Mouse (Mus musculus) frontal cortex, postnatal 25 days (tissue): ENCODE measurements around the gene Lag3.
"Not testable (repeated sequence)": the region's sequence is repeated elsewhere in the genome, so short reads cannot be mapped to it uniquely, and the experiment has no call there.

Experiments
- DNase-seq, 2 experiments: peaks; one replicate each; pipeline ENCODE4 v3.0.0; 2022; ENCODE audit warnings: low spot score in 2 of 2

Gene Lag3

DNA sequence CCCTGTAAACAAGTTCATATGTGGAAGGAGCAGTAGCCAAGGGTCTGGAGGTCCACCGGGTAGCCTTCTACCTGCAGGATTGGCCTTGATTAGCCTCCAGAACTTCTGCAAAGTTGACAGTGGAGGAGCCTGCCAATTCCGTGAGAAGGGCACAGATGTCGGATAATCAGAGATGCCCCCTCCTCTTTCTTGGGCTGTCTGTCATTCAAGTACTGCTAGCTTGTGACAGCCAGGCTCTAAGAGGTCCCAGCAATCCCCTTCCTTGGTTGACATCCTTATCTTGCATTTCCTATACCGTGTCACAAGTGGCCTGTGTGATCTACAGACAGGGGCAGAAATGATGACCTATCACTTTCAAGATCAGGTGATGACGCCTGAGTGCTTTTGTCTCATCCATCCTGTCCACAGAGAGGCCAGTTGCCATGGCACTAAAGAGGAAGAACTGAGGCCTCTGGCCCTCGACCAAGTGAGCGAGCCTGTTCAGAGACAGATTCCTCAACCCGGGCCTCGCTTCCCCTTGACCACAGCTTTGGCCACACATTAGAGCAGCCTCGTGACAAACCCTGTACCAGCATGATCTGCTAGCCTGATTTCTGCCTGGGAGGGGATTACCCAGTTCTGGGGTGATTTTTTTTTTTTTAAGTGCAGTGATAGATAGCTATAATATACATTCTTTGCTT is 10.6 kb downstream of the Lag3 start:
- peak in 1 of 2 experiments; percentile 23 for DNase-seq

DNA sequence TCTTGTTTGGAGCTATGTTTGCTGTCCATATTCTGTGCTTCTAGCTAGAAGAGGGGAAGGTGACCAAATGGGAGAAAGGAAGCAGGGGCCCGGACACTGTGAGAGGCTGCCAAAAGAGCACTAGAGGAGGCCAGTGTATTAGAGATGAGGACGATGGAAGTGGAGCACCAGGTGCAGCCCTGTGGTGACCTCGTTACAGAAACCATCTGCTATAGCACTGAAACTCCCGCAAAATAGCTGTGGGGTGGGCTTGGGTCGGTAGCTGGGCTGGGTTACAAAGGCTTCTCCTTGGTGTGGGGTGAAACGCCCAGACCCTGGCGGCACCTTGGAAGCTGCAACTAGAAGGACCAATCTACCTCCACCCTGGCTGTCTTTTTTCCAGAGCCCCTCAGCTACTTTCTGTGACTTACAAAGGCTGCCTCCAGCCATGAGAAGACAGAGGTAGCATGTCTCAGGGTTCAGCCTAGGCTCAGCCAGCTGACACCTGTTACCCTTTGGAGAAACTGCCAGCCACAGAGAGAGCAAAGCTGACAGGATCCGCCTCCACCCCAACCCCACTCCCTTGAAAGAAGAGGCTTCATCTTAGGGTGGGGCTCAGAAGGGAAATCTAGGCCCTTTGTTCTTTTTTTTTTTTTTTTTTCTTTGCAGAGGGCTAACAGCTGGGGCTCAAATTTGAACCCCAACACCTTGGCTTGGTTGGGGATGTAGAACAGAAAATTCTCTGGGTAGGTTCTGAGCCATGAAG is 11.3 kb downstream of the Lag3 start:
- DNase-seq = no peak

DNA sequence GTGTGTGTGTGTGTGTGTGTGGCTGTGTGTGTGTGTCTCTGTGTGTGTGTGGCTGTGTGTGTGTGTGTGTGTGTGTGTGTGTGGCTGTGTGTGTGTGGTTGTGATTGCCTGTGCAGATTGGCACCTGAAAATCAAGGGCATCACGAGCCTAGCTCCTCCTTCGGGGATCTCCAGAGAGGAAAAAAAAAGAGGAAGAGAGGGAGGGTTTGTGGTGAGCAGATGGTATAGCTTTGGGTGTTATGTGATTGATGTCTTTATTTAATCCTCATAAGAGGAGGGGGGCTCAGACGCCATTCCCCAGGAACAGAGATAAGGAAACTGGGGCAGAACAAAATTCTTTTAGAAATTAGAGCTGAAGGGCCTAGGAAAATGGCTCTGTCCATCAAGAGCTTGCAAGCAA is 13.1 kb downstream of the Lag3 start:
- no peak for DNase-seq

DNA sequence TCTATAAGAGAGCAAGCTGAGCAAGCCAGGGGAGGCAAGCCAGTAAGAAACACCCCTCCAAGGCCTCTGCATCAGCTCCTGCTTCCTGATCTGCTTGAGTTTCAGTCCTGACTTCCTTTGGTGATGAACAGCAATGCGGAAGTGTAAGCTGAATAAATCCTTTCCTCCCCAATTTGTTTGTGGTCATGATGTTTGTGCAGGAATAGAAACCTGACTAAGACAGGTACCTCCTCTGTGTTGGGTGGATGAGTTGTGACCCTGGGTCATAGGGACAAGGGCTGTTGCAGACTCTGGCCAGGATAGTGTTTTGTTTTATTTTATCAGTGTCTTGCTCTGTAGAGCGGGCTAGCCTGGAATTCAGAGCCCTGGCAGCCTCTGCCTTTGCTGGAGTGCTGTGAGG is 17.4 kb downstream of the Lag3 start:
- DNase-seq = not testable (repeated sequence)

DNA sequence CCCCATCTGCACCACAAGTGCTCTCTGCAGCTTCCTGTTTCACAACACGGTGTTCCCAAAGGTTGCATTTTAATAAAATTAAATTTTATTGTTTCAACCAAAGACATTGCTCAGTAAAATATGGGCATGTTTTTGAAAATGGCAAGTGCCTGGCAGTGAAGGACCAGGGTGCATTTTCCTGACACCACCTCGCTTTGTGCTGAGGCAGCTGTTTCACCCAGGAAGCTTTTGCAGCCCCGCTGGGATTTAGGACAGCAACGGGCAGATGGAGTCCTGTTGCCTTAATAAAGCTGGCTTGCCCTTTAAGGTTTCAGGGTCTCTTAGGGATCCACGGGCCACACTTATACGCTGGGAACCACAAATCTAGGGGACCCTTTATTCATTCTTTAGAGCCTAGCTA is 20.5 kb downstream of the Lag3 start:
- no peak for DNase-seq

DNA sequence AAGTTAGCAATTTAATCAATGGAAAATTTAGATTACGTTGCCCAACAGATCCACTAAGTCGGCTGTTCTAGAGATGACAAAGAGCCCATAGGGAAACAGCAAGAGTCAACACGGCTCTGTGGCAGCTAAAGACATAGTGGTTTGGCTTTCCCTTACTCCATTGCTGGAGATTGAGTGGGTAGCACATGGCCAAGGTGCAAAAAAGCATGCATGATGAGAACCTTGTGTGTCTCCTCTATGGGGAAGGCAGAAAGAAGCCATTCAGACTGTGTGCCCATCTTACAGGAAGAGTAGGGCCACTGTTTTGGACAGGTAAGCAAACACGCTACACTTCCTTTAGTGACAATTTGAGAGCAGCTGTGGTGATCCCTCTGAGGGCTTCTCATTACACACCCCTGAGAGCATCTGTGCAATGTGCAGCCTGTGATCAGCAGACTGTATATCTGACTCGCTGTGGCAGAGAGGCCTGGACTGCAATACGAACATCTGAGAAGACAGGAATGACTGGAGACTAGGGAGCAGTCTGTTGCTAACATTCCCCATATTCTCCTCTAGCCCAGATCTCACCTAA is 22.9 kb downstream of the Lag3 start:
- no peak for DNase-seq

DNA sequence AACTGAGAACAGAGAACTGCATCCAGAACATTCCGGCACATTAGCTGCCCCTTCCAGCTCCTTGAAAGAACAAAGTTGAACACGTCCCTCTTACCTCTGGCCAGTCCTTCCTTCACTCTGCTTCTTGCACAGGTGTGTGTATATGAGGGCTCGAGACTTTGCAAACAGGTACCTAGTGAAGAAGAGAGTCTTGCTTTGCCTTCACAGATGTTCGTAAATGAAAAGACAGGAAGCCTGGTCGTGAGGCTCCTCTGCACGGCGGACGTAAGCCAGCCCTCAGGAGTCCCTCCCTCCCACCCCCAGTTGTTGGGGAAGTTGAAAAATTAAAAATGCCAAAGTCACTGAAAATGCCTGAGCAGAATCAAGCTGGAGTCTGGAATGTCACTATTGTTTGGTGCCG is 23.5 kb downstream of the Lag3 start, which contains the start of gene Cd4:
TSS of gene Cd4 (minus strand) at position 236 of the 400 bp plus-strand sequence.
- DNase-seq = no peak

DNA sequence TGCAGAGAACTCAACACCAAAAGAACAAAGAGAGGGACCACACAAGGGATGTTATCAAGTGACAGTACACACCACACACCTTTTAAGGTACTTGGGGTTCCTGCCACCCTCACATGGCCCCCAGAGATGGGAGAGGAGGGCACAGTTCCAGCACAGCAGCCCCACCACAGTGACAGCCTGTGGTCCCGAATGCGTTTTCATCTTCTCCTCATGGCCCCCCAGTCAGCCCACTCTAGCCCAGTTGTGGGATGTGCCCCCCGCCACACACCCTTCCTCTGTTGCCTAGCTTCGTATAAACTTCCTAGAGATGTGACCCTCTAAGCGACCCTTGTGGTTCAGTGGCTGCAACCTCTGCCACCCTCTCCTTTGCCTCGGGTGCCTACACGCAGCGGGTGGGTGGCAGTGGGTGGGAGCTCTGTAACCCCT is 25.5 kb downstream of the Lag3 start:
- no peak for DNase-seq

DNA sequence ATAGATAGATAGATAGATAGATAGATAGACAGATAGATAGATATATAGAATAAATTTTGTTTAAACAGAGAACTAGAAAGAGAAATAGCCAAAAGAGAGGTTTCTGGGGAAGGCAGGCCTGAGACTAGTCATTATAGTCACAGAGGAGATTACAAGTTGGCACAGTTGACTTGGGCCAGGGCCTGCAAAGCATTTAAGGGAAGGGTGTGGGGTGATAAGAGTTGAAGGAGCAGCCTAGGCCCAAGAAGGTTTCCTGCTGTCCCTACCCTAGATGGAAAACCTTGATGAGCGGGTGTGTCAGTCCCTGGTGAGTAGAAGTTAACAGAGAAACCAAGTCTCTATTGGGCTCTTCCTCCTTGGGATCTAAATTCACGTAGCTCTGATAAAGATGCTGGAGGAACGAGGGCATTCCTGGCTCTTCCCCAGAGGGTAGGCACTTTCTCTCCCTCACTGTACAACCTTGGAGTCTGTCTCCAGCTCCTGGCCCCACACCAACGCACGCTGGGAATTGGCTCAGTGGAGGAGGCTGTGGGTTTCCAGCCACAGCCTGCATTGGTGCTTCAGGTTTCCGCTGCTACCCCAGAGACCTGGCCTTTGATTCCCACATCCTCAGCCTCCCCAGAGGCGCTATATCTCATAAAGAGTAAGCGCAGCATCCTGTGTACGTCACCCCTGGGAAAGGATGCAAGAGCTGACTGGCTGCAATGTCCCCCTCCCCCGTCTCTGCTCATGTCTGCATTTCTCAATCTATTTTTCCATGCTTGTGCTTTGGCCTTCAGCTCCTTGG is 26.6 kb downstream of the Lag3 start:
- no peak for DNase-seq

DNA sequence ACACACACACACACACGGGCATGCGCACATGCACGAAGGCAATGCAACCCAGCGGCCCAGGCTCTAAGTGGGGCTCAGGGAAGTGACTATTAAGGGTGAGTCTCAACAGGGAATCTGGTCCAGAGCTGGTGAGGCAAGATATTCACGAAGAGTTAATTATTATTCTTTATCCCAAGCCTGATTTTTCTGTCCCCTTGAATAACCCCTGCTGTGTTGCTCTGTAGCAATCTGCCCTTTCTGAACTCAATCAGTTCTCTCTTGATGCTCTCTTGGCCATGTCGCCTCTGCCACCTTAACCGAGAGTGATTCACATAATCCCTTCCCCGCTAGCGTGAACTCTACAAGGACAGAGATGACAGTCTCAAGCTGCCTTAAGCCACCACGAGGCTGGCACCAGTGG is 28.2 kb downstream of the Lag3 start:
- no peak for DNase-seq

DNA sequence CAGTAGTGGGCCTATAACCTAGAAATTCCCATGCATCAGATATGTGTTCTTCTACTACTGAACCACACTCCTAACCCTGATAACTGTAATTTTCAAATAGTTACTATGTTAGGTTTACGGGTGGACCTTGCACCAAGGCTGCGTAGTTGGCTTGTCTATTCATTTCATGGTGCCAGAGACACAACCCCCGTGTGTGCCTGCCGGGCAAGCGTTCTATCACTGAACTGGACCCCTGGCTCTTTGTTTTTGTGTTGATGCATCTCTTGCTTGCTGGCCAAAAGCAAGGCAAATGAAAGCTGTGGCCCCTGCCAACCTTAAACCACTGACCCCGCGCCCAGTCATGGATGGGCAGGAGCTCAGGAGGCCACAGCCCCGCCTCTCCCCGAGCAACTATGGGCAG is 29.7 kb downstream of the Lag3 start:
- DNase-seq = no peak

DNA sequence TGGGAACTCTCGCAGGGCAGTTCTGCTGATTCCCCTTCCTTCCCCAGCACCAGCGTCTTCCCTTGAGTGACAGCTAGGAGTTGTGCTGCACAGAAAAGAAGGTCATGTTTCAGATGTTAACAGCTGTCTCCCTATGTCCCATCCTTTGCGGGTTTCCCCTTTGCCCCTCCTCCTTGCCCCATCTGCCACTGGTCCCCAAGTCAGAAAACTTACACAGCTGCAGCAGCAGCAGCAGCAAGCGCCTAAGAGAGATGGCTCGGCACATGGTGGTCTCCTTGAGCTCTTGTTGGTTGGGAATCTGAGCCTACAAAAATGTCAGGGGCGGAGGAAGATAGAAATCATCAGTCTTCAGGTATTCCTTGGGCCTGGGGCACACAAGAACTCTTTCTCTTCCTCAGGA is 32.1 kb downstream of the Lag3 start:
- no peak for DNase-seq

DNA sequence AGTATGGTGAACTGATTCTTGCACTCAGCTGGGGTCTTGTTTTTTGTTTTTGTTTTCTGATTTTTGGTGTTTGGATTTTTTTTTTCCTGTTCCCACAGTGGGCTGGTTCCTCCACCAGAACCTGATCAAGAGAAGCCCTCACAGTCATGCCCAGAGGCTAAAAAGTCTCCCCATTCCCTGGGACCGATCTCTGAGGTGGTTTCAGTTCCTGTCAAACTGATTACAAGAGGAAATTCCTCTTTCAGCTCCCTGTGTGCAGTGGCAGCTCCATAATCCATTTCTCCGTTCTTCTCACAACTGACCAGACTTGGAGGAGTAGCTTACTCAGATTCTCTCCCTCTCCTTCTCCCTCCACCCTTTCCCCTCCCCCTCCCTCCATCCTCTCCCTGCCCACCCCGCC is 37.2 kb downstream of the Lag3 start:
- DNase-seq = no peak

DNA sequence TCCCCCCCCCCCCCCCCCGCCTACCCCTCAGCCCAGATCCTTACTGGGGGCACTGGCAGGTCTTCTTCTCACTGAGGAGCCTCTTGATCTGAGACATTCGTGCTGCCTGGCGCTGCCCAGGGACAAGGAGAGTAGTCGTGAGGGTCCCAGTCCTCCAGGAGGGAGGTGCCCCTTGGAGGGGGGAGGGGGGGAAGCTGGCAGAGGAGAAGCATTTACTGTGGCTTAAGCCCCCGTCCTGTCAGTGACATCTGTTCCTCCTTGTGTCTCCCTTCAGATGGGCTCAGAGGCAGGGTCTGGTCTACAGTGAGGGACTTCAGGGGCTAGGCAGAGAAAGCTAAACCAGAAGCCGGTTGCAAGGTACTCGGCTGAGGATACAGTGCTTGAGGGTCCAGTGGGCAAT is 44.9 kb downstream of the Lag3 start:
- DNase-seq = no peak

DNA sequence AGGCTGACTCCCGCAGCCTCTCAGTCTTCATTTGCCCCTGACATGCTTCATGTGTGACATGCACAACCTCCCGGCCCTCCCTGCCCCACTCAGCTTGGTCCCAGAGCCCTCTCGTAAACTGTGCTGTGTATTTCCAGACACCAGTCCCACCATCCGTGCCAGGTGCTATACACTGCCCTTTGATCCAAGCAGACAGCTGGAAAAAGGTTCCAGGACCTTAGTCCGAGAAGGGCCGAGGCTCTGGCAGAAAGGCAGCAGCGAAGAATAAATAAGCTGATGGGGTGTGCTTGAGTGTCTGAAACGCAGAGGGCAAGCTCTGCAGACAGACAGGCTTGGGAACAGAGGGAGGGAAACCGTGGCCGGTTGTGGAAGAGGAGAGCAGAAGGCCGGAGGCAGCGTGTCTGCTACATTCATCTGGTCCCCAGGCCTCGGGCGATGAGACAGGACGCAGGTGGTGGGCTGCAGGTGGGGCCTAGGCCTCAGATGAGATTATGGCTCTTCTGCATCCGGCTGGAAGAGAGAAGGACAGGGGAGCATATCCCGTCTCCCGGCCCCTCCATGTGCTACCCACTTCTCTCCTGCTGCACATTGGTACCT is 45.6 kb downstream of the Lag3 start:
- DNase-seq = no peak

DNA sequence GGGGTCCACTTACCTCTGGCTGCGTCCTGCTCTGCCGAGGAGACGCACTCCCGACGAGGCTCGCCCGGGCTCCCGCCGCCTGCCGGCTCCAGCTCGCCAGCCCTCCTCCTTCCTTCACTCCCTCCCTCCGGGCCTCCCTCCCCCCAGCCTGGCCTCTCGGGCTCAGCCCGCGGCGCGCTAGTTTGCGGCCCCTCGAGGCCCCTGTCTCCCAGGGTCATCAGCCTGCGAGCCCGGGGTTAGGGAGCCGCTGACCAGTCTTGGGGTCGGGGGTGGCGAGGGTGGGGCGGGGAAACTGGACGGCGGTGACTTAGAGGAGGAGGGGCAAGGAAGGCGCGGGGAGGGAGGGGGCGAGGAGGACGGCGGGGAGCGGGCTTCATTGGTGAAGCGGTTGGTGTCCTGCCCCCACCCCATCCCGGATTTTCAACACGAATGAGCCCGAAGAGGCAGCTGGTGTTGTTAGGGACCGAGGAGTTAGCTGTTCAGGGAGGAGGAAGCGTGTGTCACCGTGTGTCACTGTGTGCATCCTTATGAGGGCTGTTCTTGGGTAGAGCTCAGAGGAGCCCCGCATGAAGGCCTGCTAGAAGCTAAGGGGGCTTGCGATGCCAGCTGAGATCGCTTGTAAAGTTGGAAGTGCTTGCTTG is 47.7 kb downstream of the Lag3 start, which contains the start of gene Gpr162:
TSS of gene Gpr162 (minus strand) at position 326 of the 641 bp plus-strand sequence.
- DNase-seq = peak; percentile 52 to 57

DNA sequence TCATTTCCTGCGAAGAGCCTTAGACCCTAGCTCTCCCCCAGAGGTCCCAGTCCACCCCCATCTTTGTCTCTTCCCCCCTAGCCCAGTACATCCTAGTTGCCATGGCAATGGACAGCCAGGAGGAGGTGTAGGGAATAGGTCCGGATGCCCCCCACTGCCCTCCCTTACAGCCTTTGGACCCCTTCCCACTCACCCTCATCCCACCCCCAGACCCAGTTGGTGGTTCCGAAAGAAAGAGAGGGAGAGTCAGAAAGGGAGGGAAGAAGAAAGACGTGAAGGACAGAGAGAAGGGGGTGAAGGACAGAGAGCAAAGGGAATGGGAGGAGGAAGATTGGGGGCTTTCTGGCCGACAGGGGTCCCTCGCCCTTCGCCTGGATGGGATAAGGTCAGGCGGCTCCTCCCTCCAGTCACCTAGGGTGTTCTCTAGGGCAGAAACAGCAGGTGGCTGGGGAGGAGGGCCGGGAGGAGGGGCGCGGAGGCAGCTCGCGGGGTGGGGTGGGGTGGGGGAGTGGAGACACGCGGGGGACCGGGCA is 48.3 kb downstream of the Lag3 start:
- no peak for DNase-seq

DNA sequence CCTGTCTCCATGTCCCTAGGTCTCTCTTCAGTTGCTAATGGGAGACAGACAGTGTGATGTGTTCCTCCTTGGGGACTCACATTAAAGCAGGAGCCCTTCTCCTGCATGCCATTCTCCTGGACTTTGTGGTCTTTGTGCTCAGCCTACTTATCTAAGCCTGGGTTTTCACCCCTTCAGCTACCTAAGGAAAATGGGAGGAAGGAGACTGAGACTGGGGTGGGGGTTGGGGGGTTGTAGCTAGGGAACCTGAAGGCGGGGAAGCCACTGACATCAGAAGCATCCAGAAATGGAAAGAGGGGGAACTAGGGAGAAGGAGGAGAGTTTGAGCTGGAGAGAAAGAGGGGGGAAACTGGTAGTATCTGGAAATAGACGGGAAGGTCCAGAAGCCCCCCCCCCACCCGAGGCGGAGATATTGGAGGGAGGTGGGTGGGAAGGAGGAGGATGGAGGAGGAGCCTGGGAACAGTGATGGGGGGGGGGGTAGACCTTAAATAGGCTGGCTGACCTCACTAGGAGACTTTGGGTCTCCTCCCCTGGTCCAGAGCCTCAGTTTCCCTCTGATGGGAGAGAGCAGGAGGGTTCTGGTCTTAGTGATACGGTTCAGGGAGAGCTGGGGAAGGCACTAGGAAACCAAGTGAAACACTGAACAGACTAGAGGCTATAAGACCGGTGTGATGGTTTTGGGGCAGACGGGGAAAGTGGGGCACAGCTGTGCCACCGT is 48.9 kb downstream of the Lag3 start:
- no peak for DNase-seq

DNA sequence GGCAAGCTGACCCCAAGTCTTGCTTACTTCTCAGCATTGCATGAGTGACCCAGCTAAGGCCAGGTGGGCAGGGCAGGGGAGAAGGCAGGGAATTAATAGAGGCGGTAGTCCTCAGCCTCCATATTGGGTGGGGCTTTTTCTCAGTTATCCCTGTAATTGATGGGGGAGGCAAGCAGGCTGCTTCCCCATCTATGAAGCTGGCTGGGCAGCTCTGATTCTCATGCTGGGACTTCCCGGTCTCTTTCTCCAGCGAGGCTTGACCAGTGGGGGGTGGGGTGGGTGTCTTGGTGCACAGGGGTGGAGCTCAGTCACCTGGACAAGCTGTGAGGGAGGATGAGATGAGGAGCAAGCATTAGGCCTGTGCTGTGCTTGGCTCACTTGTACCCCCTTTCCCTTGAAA is 49.7 kb downstream of the Lag3 start:
- DNase-seq = no peak

DNA sequence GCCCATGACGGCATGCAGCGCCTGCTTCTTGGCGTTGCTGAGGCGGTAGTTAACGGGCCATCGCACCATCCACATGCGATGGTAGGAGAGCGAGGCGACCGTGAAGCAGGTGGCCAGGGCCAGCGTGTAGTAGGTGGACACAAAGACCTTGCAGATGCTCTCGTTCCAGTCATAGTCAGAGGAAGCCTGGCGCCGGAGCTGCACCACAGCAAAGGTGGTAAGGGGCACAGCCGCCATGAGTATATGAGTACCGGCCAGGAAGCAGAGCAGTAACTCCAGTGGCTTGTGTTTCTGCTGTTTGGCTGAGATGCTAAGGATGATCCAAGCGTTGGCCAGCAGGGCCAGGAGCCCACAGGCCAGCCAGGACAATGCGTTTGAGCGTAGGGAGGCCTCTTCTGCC is 50.2 kb downstream of the Lag3 start:
- DNase-seq = no peak
